Mouse (Mus musculus) inflammation-experienced regulatory T-cells, adult 16 weeks (primary cell): ENCODE measurements around the gene Pilrb2. TPM values are rescaled to one million over a fixed set of nuclear protein-coding genes. Genes with fewer than 3 reads are reported as not detected.

Experiments used
- polyA plus RNA-seq: library from polyadenylated mRNA; unstranded; fragments of 100-300 nt; shearing (Covaris generic); gene quantifications from one replicate; pipeline ENCODE4 v1.2.1, GENCODE M21; 2017

Gene Pilrb2
- 2.2 TPM for polyA plus RNA-seq

DNA sequence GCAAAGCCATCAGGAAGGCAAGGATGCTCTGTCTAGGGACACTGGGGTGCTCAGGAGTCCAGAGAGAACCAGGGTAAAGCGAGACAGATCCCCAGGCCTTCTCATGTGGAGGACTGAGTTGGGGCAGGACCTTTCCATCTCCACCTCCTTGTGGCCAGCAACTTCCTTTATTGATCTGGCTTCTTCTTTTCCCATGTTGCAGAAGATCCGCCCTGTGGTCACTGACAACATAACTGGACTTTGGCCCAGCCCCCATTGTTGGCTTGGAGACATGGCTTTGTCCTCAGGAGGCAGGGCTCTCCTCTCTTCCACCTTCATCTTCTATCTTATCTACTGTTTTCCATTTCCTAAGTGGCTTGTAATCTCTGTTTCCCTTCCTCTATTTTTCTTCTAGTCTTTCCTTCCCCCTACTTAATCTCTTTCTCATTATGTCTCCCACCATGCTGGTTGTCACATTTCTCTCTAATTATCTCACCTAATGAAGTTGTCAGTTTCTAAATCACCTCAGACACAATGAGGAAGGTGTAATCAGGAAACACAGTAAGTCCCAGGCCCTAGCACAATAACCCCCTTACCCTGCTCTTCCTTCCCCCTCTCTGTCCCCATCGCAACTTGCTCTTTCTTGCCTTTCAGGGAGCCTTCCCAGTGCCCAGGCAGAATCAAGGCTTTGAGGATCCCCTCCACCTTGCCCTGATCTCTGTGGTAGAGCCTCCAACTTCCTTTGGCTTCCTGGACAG lies at the start of gene Pilrb2:
Gene Pilrb2 (minus strand): TSS at position 172 of the 737 bp plus-strand sequence.

DNA sequence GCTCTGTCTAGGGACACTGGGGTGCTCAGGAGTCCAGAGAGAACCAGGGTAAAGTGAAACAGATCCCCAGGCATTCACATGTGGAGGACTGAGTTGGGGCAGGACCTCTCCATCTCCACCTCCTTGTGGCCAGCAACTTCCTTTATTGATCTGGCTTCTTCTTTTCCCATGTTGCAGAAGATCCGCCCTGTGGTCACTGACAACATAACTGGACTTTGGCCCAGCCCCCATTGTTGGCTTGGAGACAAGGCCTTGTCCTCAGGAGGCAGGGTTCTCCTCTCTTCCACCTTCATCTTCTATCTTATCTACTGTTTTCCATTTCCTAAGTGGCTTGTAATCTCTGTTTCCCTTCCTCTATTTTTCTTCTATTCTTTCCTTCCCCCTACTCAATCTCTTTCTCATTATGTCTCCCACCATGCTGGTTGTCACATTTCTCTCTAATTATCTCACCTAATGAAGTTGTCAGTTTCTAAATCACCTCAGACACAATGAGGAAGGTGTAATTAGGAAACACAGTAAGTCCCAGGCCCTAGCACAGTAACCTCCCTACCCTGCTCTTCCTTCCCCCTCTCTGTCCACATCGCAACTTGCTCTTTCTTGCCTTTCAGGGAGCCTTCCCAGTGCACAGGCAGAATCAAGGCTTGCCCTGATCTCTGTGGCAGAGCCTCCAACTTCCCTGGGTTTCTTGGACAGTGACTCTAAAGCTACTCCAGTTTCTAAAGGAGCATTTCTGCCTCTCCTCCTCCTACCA lies 13.5 kb downstream of the Pilrb2 start, which contains the start of gene Pilrb1:
Gene Pilrb1 (minus strand): TSS at position 147 of the 751 bp plus-strand sequence.

DNA sequence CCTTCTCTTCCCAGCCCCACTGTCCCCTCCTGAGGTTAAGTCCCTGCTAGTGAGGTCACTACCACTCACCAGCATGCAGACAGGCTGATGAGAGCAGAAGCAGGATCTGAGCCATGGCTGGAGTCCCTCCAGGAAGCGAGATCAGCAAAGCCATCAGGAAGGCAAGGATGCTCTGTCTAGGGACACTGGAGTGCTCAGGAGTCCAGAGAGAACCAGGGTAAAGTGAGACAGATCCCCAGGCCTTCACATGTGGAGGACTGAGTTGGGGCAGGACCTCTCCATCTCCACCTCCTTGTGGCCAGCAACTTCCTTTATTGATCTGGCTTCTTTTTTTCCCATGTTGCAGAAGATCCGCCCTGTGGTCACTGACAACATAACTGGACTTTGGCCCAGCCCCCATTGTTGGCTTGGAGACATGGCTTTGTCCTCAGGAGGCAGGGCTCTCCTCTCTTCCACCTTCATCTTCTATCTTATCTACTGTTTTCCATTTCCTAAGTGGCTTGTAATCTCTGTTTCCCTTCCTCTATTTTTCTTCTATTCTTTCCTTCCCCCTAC lies 35.6 kb downstream of the Pilrb2 start, which contains the start of gene Pilra:
Gene Pilra (minus strand): TSS at position 316 of the 555 bp plus-strand sequence.

Other genes with a start within 250 kb of the Pilrb2 start
- gene Fbxo24, start 242.8 kb downstream of the Pilrb2 start, polyA plus RNA-seq = 0.93 TPM
- gene Lrch4, start 242.7 kb downstream of the Pilrb2 start, polyA plus RNA-seq = 383 TPM
- 98.4 TPM for gene Gm20605, start 242.6 kb downstream of the Pilrb2 start, polyA plus RNA-seq
- 164 TPM for gene Sap25, start 230.5 kb downstream of the Pilrb2 start, polyA plus RNA-seq
- not detected for gene Irs3, start 226.1 kb downstream of the Pilrb2 start, polyA plus RNA-seq
- gene Agfg2, start 187.1 kb downstream of the Pilrb2 start, polyA plus RNA-seq = 35.1 TPM
- 0.57 TPM for gene Nyap1, start 130.2 kb downstream of the Pilrb2 start, polyA plus RNA-seq
- gene Tsc22d4, start 126.1 kb downstream of the Pilrb2 start, polyA plus RNA-seq = 412 TPM
- 39.6 TPM for gene Ppp1r35, start 93.0 kb downstream of the Pilrb2 start, polyA plus RNA-seq
- gene Mepce, start 84.2 kb downstream of the Pilrb2 start, polyA plus RNA-seq = 17.5 TPM
- 8.9 TPM for gene Zcwpw1, start 84.0 kb downstream of the Pilrb2 start, polyA plus RNA-seq
- 2.7 TPM for gene Pilra, start 35.5 kb downstream of the Pilrb2 start, polyA plus RNA-seq
- 3.6 TPM for gene Pilrb1, start 13.7 kb downstream of the Pilrb2 start, polyA plus RNA-seq
- not detected for gene Cyp3a13, start 49.8 kb upstream of the Pilrb2 start, polyA plus RNA-seq
- gene Gjc3, start 91.3 kb upstream of the Pilrb2 start, polyA plus RNA-seq = not detected
- gene Azgp1, start 109.7 kb upstream of the Pilrb2 start, polyA plus RNA-seq = not detected
- gene Smok3a, start 149.4 kb upstream of the Pilrb2 start, polyA plus RNA-seq = not detected
- not detected for gene Smok3b, start 149.6 kb upstream of the Pilrb2 start, polyA plus RNA-seq
- gene Smok3c, start 181.4 kb upstream of the Pilrb2 start, polyA plus RNA-seq = not detected
- gene Zkscan1, start 213.3 kb upstream of the Pilrb2 start, polyA plus RNA-seq = 24.9 TPM
- gene Zscan21, start 245.1 kb upstream of the Pilrb2 start, polyA plus RNA-seq = 29.4 TPM